Mouse (Mus musculus) CD8-positive naive resting alpha-beta T cell, adult 2 months (primary cell): ENCODE results near the gene Txndc2.

Experiments used
- DNase-seq, 2 experiments: peaks; one replicate each; pipeline ENCODE4 v3.0.0; 2022; ENCODE audit warnings: low read depth in 2 of 2, low spot score in 2 of 2

Gene Txndc2

DNA sequence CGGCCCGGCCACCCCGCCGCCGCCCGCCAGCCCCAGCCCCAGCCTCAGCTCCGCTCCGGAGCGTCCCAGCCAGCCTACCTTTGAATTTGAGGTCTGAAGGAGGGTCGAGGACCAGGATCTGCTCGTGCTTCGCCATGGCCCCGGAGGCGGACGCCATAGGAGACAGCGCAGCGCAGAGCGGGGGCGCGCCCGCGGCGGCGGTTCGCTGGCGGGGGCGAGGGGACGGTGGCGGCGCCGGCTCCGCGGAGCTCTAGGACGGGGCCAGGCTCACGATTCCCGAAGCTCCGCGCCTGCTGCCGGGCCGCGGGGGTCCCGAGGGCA, 28.9 kb downstream of the Txndc2 start:
- DNase-seq = no peak

DNA sequence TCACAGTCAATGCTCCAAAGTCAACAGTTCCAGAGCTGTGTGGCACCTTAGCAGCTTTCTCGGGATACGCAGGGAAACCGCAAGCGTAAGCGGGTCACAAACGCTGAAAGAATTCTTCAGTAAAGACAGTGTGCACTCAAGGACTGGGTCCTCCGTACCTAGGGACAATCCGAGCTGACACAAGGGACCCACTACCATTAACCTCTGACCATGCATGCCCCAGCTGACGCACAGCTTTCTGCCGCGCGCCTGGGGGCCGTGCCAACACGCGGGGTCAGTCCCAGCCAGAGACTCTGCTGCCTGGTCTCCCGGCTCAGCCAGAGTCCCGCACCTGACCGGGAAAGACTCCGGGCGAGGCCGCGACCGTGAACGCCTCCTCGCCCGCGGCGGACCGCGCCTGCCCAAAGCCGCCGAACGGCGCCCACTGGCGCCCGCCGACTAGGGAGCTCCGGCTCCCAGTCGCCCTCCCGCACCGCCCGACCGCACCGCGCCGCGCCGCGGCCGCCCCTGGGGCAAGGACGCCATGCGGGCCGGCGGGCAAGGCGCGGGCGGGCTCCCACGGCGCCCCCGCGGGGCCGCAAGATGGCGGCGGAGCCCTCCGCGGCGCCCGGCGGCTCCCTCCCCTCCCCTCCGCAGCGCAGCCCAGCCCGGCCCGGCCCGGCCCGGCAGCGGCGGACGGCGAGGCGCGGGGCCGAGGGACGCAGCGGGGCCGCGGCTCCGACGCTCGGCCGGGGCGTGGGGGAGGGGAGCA, 29.4 kb downstream of the Txndc2 start:
- DNase-seq = peak; percentile 16 to 18

DNA sequence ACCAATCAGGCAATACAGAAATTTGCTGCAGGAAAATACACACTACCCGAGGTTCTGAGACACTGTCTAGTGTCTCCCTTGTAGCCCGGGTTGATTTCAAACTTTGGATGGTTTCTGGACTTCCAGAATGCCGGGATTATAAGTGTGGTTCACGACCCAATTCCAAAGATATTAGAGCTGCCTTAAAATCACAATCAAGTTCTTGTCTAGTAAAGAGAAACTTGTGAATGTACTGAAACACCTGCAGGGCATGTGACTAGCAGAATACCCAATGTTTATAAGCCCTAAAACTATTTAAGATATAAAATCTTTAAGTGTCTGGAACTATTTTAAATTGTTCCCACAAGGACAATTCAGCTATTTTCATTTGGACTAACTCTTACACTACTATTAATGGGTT, 30.2 kb downstream of the Txndc2 start:
- DNase-seq = no peak

DNA sequence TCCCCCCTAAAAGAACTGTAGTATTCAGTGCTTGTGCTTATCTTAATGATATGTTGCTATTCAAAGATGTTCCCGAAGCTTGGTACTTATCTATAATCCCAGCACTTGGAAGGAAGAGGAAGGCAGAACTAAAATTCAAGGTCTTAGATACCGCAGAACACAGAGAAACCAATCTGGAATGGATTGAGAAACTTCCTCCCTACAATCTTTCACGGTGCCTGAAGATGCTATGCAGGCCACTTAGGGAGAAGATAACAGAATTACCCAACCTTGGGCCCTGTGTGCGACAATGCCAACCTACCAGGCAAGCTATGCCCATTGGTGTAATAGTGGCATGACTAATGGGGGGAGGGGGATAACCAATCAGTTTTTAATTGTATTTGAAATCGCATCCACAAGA, 33.2 kb downstream of the Txndc2 start:
- DNase-seq = no peak

DNA sequence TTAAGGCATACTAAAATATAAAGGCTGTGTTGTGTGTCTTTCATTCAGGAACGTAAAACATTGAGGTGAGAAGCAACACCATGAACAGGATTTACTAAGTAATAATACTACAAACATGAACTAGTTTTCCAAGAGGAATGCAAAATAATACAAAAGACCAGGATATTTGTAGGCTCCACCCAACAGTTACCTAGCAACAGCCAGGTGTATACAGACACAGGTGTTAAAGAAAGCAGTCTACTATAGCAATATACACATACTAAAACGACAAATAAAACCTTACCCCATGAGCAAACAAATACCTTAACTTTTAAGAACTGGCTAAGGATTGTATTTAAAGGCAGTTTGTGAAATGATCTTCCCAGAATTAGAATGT, 33.7 kb downstream of the Txndc2 start:
- no peak for DNase-seq

DNA sequence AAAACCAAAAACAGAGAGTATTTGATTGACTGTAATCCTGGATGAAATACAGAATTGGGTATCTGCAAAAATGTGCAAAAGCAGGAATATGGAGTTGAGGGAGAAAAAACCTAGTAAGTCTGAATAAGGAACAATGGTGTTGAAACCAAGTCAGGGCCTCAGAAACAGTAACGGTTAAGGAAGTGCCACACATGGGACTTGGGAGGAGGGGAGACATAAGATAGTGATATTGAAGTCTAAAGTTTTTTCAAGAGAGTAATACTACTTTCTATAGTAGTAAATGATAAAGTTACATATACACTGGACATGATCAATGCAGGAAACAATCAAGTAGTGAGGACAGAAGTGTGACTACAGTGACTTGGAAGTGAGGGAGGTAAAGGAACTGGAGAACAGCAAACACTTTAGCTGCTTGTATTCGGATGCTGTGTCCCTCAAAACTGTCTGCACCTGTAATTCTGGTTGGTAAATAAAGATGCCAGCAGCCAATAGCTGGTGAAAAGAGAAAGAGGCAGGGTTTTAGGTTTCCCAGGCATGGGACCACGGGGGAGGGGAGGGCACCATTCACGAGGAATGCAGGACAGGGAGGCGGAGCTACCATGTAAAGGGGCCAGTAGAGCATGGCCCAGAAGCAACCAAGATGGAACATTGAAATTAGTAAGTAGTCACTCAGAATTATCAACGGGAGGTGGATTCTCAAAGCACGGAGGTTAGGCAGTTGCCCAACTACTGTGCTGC, 34.2 kb downstream of the Txndc2 start:
- DNase-seq = no peak

DNA sequence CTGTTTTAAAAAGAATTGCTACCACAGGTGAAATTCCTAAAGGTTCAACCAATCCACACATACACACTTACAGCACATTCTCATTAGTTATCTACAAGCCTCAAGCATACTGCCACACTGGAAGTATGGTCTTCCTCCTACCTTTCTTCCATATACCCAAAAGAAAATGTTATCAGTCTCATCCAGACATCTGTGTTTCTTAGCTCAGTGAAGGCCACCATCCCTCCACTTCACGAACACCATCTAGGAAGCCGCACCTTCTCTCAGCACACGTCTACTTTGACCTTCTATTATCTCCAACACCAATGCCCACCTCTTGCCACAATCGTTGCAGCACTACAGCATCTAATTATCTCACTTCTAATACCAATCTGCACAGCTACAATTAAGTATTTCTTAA, 36.0 kb downstream of the Txndc2 start:
- no peak for DNase-seq

DNA sequence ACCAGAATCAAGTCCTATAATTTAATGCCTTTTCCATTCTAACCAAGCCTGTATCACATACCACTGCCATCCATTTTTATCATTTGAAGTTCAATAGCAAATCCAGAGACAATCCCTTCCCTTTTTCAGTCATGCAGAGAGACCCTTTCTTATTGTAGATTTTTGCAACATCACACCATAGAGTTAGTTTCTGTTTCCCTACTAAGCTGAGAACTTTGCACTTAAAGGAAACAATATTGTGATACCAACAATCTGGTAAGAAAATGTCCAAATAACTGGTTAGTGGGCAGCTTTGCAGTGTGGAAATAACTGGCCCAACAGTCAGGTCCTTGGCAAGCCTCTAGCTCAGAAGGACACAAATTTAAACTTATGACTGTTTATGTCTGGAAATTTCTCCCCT, 37.1 kb downstream of the Txndc2 start:
- DNase-seq = no peak

DNA sequence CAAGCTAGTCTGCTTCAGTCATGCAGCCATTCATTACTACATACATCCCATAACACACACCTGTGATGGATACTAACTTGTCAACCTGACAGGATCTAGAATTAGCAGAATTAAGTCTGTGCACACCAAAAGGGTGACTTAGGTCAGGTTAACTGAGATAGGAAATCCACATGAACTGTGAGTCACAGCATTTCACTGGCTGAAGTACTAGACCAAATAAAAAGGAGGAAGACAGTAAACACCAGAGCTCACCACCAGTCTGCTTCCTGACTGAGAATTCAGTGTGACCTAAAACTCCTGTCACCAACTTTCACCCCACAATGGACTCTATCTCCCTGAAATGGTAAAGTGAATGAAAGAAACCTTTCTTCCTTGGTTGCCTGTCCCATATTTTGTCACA, 37.7 kb downstream of the Txndc2 start:
- no peak for DNase-seq

DNA sequence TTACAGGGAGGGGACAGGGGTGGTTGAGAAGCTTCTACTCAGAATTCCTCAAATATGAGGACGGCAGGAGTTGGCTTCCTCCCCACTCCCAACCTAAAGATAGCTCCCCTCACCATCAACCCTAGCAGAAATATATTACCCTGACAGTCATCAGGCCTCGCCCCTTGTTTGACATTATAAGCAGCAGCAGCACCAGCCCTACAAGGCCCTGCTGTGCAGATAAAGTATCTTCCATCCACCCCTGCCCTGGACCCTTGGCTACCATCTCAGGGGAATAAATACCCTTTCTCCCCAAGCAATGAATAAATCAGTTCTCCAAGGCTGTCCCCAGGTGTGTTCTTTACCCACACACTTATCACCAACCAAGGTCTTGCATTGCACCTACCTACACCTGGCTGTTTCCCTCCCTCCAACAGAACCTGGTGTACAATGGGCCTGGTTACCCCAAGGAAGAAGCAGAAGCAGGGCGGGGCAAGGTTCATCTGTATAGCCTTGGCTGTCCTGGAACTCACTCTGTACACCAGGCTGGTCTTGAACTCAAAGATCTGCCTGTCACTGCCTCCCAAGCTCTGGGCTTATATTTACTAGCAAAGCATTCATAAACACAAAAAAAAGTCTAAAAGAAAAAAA, 44.0 kb downstream of the Txndc2 start:
- DNase-seq = no peak

DNA sequence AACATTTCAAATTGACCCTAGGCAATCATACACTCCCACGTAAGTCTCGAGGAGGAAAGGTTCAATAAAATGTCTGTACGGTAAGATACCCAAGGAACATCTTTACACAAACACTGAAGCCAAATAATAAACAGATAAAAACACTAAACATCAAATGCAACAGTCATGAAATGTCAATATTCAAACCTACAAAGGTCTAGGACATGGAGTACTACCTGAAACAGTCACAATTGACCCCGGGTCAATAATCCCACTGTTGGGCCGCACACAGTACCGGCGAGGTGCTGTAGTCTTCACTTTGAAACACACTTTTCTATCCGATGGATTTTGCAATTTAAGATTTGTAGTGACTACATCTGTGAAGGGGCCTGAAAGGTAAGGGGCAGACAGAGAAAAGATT, 47.3 kb downstream of the Txndc2 start:
- DNase-seq = no peak
